Mouse (Mus musculus) liver, adult 2 months (tissue): Measurements from ENCODE around the gene Cox14.

Experiments
- CTCF ChIP-seq: fragments of 200-500 bp; IDR thresholded peaks from 2 replicates; pipeline ENCODE4 v1.5.1; 2011; ENCODE audit warnings: low read depth, low read length, control low read depth
- POLR2A ChIP-seq: fragments of 200-500 bp; IDR thresholded peaks from 2 replicates; pipeline ENCODE4 v1.6.1; 2011; ENCODE audit warnings: low read length, control low read depth; ENCODE audit not compliant: insufficient read depth; ENCODE audit errors: extremely low read depth

GRCm38 (mm10) chr15:99679008-99679407, 46.4 kb upstream of the Cox14 start:
- no peak for TF ChIP-seq CTCF
- TF ChIP-seq POLR2A = no peak
